ENCODE assay signal across 23 mouse cellular contexts in genomic region chr12:116196221-116196620, GRCm38 (mm10).
A peak's percentile ranks its signal among the peaks of the same experiment; 100 is the strongest.
DNase-seq lines count a peak whose midpoint lies in the region; ATAC-seq lines count a peak whose summit lies in the region.
"Had no signal": no experiment of that assay in that cellular context is flagged by ENCODE, and none has a peak within 500 bp of the region (broad histone marks: within the 10 kb centered on the region; RNA-seq: fewer than 3 reads in every experiment).

No protein-coding gene starts in this region.

- no peak overlapping the region for H3K27ac ChIP-seq in stomach, embryonic 16.5 days (ENCODE audit: low read length)
- no peak overlapping the region for H3K27ac ChIP-seq in hindbrain, embryonic 10.5 days
- H3K27ac ChIP-seq: embryonic facial prominence, embryonic 13.5 days; embryonic facial prominence, embryonic 15.5 days; forebrain, embryonic 10.5 days; forebrain, embryonic 12.5 days had no signal

- no peak overlapping the region for H3K4me2 ChIP-seq in stomach, embryonic 16.5 days (ENCODE audit: low read depth, low read length)
- H3K4me2 ChIP-seq: embryonic facial prominence, embryonic 13.5 days; embryonic facial prominence, embryonic 15.5 days; forebrain, embryonic 12.5 days had no signal

- DNase-seq in heart, adult 11 months: peak; percentile 79
- no peak for DNase-seq in heart, adult 8-10 months (ENCODE audit: low spot score)
- DNase-seq in thymus, postnatal 4 days: peak; percentile 31
- DNase-seq in thymus, adult 18-20 months: no peak
- no peak for DNase-seq in yolk sac, embryonic 10.5 days (ENCODE audit: low spot score)
- no peak for DNase-seq in hindbrain, embryonic 10.5 days (ENCODE audit: low spot score)
- DNase-seq: adrenal gland, adult 8-10 months; adrenal gland, postnatal 25 days; cerebellum, adult 11 months; cerebellum, adult 18-20 months; cerebellum, adult 8-10 months; cerebellum, adult 9-11 months; cerebellum, postnatal 14 days; cerebellum, postnatal 36 days; embryo, embryonic 11 days had no signal

- ATAC-seq in stomach, embryonic 16.5 days (ENCODE audit: insufficient read depth, low FRiP score): peak; percentile 44; the same call in 1 of the 2 replicates
- ATAC-seq: forebrain, embryonic 14.5 days; forebrain, embryonic 16.5 days had no signal

- H3K9ac ChIP-seq in stomach, embryonic 16.5 days (ENCODE audit: low read length): no peak overlapping the region
- H3K9ac ChIP-seq: embryonic facial prominence, embryonic 13.5 days; embryonic facial prominence, embryonic 15.5 days; forebrain, embryonic 12.5 days had no signal

- H3K27me3 ChIP-seq in stomach, embryonic 16.5 days (ENCODE audit: control insufficient read depth, insufficient read depth, low read length): no peaks in the 10 kb centered on the region
- no peaks in the 10 kb centered on the region for H3K27me3 ChIP-seq in hindbrain, embryonic 10.5 days (ENCODE audit: insufficient read depth, poor library complexity, severe bottlenecking)
- H3K27me3 ChIP-seq: embryonic facial prominence, embryonic 13.5 days; embryonic facial prominence, embryonic 15.5 days; forebrain, embryonic 12.5 days had no signal

- H3K9me3 ChIP-seq in stomach, embryonic 16.5 days (replicated peaks; ENCODE audit: control insufficient read depth, low read length): no peaks in the 10 kb centered on the region
- no peaks in the 10 kb centered on the region for H3K9me3 ChIP-seq in hindbrain, embryonic 10.5 days
- H3K9me3 ChIP-seq: embryonic facial prominence, embryonic 13.5 days; embryonic facial prominence, embryonic 15.5 days; forebrain, embryonic 10.5 days; forebrain, embryonic 12.5 days had no signal

- no peaks in the 10 kb centered on the region for H3K4me1 ChIP-seq in stomach, embryonic 16.5 days (ENCODE audit: control insufficient read depth, insufficient read depth, low read length)
- H3K4me1 ChIP-seq in hindbrain, embryonic 10.5 days (replicated peaks): peaks cover 7% of the 10 kb centered on the region
- H3K4me1 ChIP-seq: embryonic facial prominence, embryonic 15.5 days had no signal

- no peaks in the 10 kb centered on the region for H3K36me3 ChIP-seq in stomach, embryonic 16.5 days (ENCODE audit: control insufficient read depth, insufficient read depth, low read length)
- H3K36me3 ChIP-seq in hindbrain, embryonic 10.5 days: no peaks in the 10 kb centered on the region
- H3K36me3 ChIP-seq: embryonic facial prominence, embryonic 13.5 days; embryonic facial prominence, embryonic 15.5 days; forebrain, embryonic 10.5 days; forebrain, embryonic 12.5 days had no signal

- H3K4me3 ChIP-seq in stomach, embryonic 16.5 days (replicated peaks; ENCODE audit: low read length): no peak overlapping the region
- no peak overlapping the region for H3K4me3 ChIP-seq in hindbrain, embryonic 10.5 days
- H3K4me3 ChIP-seq: embryonic facial prominence, embryonic 13.5 days; embryonic facial prominence, embryonic 15.5 days; erythroblast, embryonic 14.5 days; forebrain, embryonic 10.5 days; forebrain, embryonic 12.5 days had no signal

- WGBS in stomach, embryonic 16.5 days: 60% methylated on average over 8 of the region's 8 CpGs
- 71% methylated on average over 8 of the region's 8 CpGs for WGBS in hindbrain, embryonic 10.5 days

Comparison
In these comparisons a context has a peak if more than half of its experiments do, and no peak if none do; other contexts are left out.
1. DNase-seq: peak in heart, adult 11 months (single experiment) and thymus, postnatal 4 days (single experiment); none in heart, adult 8-10 months (single experiment), thymus, adult 18-20 months (0 of 2), yolk sac, embryonic 10.5 days (single experiment) and hindbrain, embryonic 10.5 days (single experiment).